Mouse (Mus musculus) forebrain, embryonic 11.5 days (tissue): Measurements from ENCODE around the gene Uqcr10. TPM values are rescaled to one million over a fixed set of nuclear protein-coding genes. Genes with fewer than 3 reads are reported as not detected.

Experiments used
- ATAC-seq: fragments of 200-750 bp; cut with Nextera tagmentation; replicated peaks from 2 replicates; pipeline ENCODE4 v1.8.0; 2017; ENCODE audit warnings: moderate TSS enrichment; ENCODE audit not compliant: low FRiP score
- DNase-seq: peaks from one replicate; pipeline ENCODE4 v3.0.0-alpha.2; 2017; ENCODE audit warnings: low spot score
- H3K27ac ChIP-seq: fragments of 300-500 bp; sonication (generic); 2 replicates; pipeline ENCODE4 v1.5.1; 2014; ENCODE audit warnings: low read depth, low read length
- H3K27me3 ChIP-seq: fragments of 300-500 bp; sonication (generic); 2 replicates; pipeline ENCODE4 v1.6.1; 2014; ENCODE audit warnings: mild to moderate bottlenecking, low read length, mixed read lengths; ENCODE audit not compliant: control insufficient read depth, insufficient read depth
- H3K36me3 ChIP-seq: fragments of 300-500 bp; sonication (generic); 2 replicates; pipeline ENCODE4 v1.6.1; 2014; ENCODE audit warnings: mild to moderate bottlenecking, low read length, moderate library complexity, mixed read lengths; ENCODE audit not compliant: control insufficient read depth, insufficient read depth
- H3K4me1 ChIP-seq: fragments of 300-500 bp; sonication (generic); replicated peaks from 2 replicates; pipeline ENCODE4 v1.6.1; 2014; ENCODE audit warnings: low read length, mixed read lengths; ENCODE audit not compliant: control insufficient read depth, insufficient read depth
- H3K4me2 ChIP-seq: fragments of 300-500 bp; sonication (generic); 2 replicates; pipeline ENCODE4 v1.6.1; 2014; ENCODE audit warnings: low read depth, mild to moderate bottlenecking, low read length, moderate library complexity, mixed read lengths; ENCODE audit not compliant: severe bottlenecking
- H3K4me3 ChIP-seq: fragments of 300-500 bp; sonication (generic); 2 replicates; pipeline ENCODE4 v1.5.1; 2014; ENCODE audit warnings: low read depth, low read length
- H3K9ac ChIP-seq: fragments of 300-500 bp; sonication (generic); 2 replicates; pipeline ENCODE4 v1.6.1; 2014; ENCODE audit warnings: low read length
- H3K9me3 ChIP-seq: fragments of 300-500 bp; sonication (generic); 2 replicates; pipeline ENCODE4 v1.6.1; 2016; ENCODE audit warnings: low read length, mixed read lengths; ENCODE audit not compliant: control insufficient read depth
- whole genome bisulfite sequencing: fragments of 180-500 bp; shearing (Covaris S2); extraction: QIAGEN DNeasy Blood & Tissue Kit; methylation state at CpG from one replicate; pipeline ENCODE4 v1.1.7; 2014; 5-methylcytosine and 5-hydroxymethylcytosine counted together
- polyA plus RNA-seq: library from polyadenylated mRNA; unstranded; fragments of >200 nt; fragmentation: Nextera tagmentation; extraction: Ambion mirVana; gene quantifications from 2 replicates; pipeline ENCODE4 v1.2.1, GENCODE M21; 2014

Gene Uqcr10
- 550 and 552 TPM in 2 replicates for polyA plus RNA-seq

DNA sequence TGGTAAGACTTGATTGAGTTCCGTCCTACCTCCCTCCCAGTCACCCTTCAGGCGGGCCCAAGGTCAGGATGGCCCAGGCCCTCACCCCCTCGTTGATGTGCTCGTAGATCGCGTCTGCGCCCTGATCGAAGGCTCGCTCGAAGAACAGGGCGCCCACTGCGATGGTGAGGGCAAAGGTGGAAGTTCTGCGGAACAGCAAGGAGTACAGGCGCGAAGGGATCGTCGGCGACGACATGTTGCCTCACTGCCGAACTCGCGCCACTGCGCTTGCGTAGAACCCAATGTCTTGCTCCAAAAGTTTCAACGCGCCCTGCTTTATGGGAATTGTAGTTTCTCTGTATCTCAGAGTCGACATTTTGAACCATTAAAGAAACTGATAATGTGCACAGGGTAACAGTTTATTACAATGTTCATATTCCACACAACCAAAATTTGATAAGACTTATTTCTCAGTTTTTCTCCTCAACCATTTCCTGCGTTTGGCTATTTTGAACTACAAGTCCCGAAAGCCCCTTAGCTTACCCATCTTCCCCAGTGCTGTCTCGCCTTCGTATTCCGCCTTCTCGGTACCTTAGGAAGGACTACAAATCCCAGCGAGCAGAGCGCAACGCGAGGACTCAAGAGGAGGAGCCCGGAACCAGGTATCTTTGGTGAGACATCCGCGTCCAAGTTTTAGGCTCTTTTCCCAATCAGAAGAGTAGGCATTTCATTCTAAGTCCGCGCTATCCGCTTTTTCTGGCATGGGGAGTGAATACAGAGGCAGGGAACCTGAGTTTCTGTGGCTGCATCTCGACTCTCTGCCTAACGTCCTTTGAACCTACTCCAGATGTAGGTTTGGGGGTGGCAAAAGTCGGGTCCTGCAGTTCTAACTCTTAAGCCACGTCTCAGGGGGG is at the start of gene Uqcr10, which contains the start of gene Zmat5:
TSS of gene Uqcr10 (minus strand) at position 271 of the 893 bp plus-strand sequence.
TSS of gene Zmat5 (plus strand) at position 607 of the 893 bp plus-strand sequence.
- H3K27ac ChIP-seq = no peak within 1 kb of the TSS
- peaks cover 3% of the 10 kb centered on the region; the same call in 1 of the 2 replicates for H3K4me1 ChIP-seq
- under 1% methylated on average over 47 of the region's 47 CpGs for WGBS
- peak within 1 kb of the TSS; percentile 72 for H3K4me3 ChIP-seq
- H3K4me2 ChIP-seq = peak within 1 kb of the TSS; percentile 93
- H3K9me3 ChIP-seq = no peaks in the 10 kb centered on the region
- peak; percentile 92 for DNase-seq
- no peaks in the 10 kb centered on the region; the same call in 1 of the 2 replicates for H3K36me3 ChIP-seq
- peak within 1 kb of the TSS; percentile 86 for H3K9ac ChIP-seq
- H3K27me3 ChIP-seq = no peaks in the 10 kb centered on the region
- ATAC-seq = peak; percentile 96

- Histone ChIP-seq H3K9ac (no peak overlapping the region), H3K4me3 (no peak overlapping the region), H3K4me1 (peaks cover 8% of the 10 kb centered on the region), H3K9me3 (peaks cover 4% of the 10 kb centered on the region; the same call in 1 of the 2 replicates), H3K27ac (no peak overlapping the region), H3K36me3 (no peaks in the 10 kb centered on the region), H3K27me3 (peaks cover 26% of the 10 kb centered on the region), H3K4me2 (no peak overlapping the region)
- WGBS = 20% methylated on average over 10 of the region's 10 CpGs
- no peak; the same call in 1 of the 2 replicates for ATAC-seq
- no peak for DNase-seq
Measured at GRCm38 (mm10) chr11:4752836-4753235, 48.7 kb upstream of the Uqcr10 start.

GRCm38 (mm10) chr11:4750263-4750662 is 46.1 kb upstream of the Uqcr10 start:
- DNase-seq (peak; percentile 81), ATAC-seq (0 out of 2 replicates have a peak, but pooled peaks have one; percentile 7)
- 4% methylated on average over 9 of the region's 9 CpGs for WGBS
- peaks cover 4% of the 10 kb centered on the region; the same call in 1 of the 2 replicates for H3K9me3 ChIP-seq
- no peak overlapping the region for H3K9ac ChIP-seq
- H3K27me3 ChIP-seq = peaks cover 51% of the 10 kb centered on the region
- H3K4me1 ChIP-seq = peaks cover 19% of the 10 kb centered on the region
- no peak overlapping the region for H3K4me2 ChIP-seq
- no peak overlapping the region for H3K27ac ChIP-seq
- no peak overlapping the region for H3K4me3 ChIP-seq
- no peaks in the 10 kb centered on the region for H3K36me3 ChIP-seq

DNA sequence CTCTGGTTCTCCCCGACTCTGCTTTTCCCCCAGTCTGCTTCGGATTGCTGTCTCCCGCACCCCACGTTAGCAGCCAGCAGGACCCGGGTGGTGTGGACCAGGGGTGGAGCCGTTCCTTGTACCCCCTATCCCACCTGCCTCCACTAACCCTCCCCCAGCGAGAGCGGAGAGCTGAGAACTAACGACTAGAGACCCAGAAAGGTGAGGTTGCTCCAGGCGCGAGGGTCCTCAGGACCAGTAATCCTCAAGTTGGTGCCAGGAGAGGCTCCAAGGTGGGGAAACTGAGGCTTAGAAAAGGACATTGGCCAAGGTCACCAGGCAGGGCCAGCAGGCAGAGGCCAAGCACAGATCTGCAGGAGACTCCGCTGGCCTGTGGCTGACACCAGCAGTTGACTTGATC is 43.1 kb upstream of the Uqcr10 start:
- ATAC-seq = no peak

DNA sequence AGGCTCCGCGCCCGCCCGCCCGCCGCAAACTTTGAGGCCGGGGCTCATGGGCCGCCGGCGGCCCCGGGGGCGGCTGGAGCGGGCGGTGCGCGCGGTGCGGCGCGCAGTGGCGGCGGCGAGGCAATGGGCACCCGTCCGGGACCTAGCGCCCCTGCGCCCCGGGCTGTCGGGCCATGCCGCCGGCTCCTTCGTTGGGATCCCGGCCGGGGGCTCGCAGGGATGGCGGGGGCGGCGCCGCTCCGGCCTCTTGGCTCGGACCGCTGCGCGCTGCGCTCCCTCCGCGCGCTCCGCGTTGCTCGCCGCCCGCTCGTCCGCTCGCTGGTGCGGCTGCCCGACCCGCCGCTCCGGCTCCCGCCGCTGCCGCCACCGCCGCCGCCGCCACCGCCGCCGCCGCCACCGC is 42.6 kb upstream of the Uqcr10 start, which contains the start of gene Cabp7:
TSS of gene Cabp7 (minus strand) at position 46 of the 400 bp plus-strand sequence.
- peak within 1 kb of the TSS; percentile 91 for H3K4me2 ChIP-seq
- H3K4me3 ChIP-seq = peak within 1 kb of the TSS; percentile 52
- WGBS = 0% methylated on average over 24 of the region's 73 CpGs
- H3K27me3 ChIP-seq = peaks cover 63% of the 10 kb centered on the region
- peaks cover 12% of the 10 kb centered on the region for H3K4me1 ChIP-seq
- H3K9me3 ChIP-seq = no peaks in the 10 kb centered on the region
- no peak within 1 kb of the TSS for H3K27ac ChIP-seq
- H3K36me3 ChIP-seq = no peaks in the 10 kb centered on the region
- DNase-seq (no peak), ATAC-seq (no peak)
- H3K9ac ChIP-seq = peak within 1 kb of the TSS; percentile 47

More for the DNA sequence above, 43.1 kb upstream of the Uqcr10 start:
- H3K4me3 ChIP-seq = peak overlapping the region; percentile 52
- no peak overlapping the region; the same call in 1 of the 2 replicates for H3K9ac ChIP-seq
- H3K36me3 ChIP-seq = no peaks in the 10 kb centered on the region
- DNase-seq = no peak
- H3K4me1 ChIP-seq = peaks cover 12% of the 10 kb centered on the region
- H3K27me3 ChIP-seq = peaks cover 63% of the 10 kb centered on the region
- no peak overlapping the region for H3K27ac ChIP-seq
- H3K4me2 ChIP-seq = peak overlapping the region; percentile 91
- no peaks in the 10 kb centered on the region for H3K9me3 ChIP-seq
- WGBS = under 1% methylated on average over 11 of the region's 12 CpGs

GRCm38 (mm10) chr11:4745969-4746368 is 41.8 kb upstream of the Uqcr10 start:
- no peak overlapping the region for H3K27ac ChIP-seq
- no peaks in the 10 kb centered on the region for H3K36me3 ChIP-seq
- H3K27me3 ChIP-seq = peaks cover 63% of the 10 kb centered on the region
- H3K4me2 ChIP-seq = peak overlapping the region; percentile 91
- no peaks in the 10 kb centered on the region for H3K9me3 ChIP-seq
- H3K4me1 ChIP-seq = peaks cover 12% of the 10 kb centered on the region
- peak overlapping the region; percentile 47; the same call in 1 of the 2 replicates for H3K9ac ChIP-seq
- H3K4me3 ChIP-seq = peak overlapping the region; percentile 52
- ATAC-seq = 0 out of 2 replicates have a peak, but pooled peaks have one; percentile 37
- WGBS = under 1% methylated on average over 35 of the region's 39 CpGs
- DNase-seq = peak; percentile 69

DNA sequence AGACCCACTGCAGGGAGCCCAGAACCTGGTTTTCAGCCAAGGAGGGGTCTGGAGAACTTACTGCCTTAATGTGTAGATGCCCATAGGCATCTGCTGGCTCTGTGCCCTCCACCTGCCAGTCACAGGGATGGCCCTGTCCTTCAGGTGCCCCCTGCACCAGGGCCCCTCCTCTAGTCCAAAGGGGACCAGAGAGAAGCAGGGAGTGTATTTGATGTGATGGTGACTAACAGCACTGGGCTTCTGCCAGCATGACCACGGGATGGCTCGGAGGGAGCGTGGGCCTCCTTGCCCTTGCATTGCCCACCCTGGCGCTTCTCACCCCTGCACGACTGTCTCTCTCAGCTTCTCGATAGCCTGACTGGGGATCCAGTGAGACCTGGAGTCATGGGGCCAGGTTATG is 40.5 kb upstream of the Uqcr10 start:
- no peak overlapping the region for H3K4me3 ChIP-seq
- H3K9ac ChIP-seq = no peak overlapping the region
- no peaks in the 10 kb centered on the region for H3K9me3 ChIP-seq
- no peak overlapping the region for H3K27ac ChIP-seq
- DNase-seq (no peak), ATAC-seq (no peak)
- WGBS = 70% methylated on average over 6 of the region's 6 CpGs
- H3K4me2 ChIP-seq = no peak overlapping the region
- no peaks in the 10 kb centered on the region for H3K36me3 ChIP-seq
- peaks cover 56% of the 10 kb centered on the region for H3K27me3 ChIP-seq
- peaks cover 12% of the 10 kb centered on the region for H3K4me1 ChIP-seq

- Histone ChIP-seq H3K9me3 (no peaks in the 10 kb centered on the region), H3K4me1 (peaks cover under 1% of the 10 kb centered on the region; the same call in 1 of the 2 replicates), H3K27me3 (peaks cover 17% of the 10 kb centered on the region), H3K4me2 (no peak overlapping the region), H3K9ac (no peak overlapping the region), H3K4me3 (no peak overlapping the region), H3K27ac (no peak overlapping the region), H3K36me3 (no peaks in the 10 kb centered on the region)
- DNase-seq = no peak
- no peak for ATAC-seq
- WGBS = 75% methylated on average over 5 of the region's 5 CpGs
Measured at GRCm38 (mm10) chr11:4740785-4741184, 36.6 kb upstream of the Uqcr10 start.
